In genomic region chr11:95293017-95293624, GRCm38 (mm10) we compare ENCODE assay signal across 22 mouse cellular contexts. TPM values are rescaled to one million over a fixed set of nuclear protein-coding genes. Genes with fewer than 3 reads are reported as not detected.
DNase-seq lines count a peak whose midpoint lies in the region; ATAC-seq and TF ChIP-seq lines count a peak whose summit lies in the region.
"Had no signal": no experiment of that assay in that cellular context is flagged by ENCODE, and none has a peak within 500 bp of the region (broad histone marks: within the 10 kb centered on the region; RNA-seq: fewer than 3 reads in every experiment).

No protein-coding gene starts in this region.

- TF ChIP-seq POLR2A in spleen, adult 2 months (IDR thresholded peaks at IDR 0.05; ENCODE audit: low read depth, low read length) = no peak

- H3K9me3 ChIP-seq in stomach, embryonic 16.5 days (replicated peaks; ENCODE audit: control insufficient read depth, low read length) = no peaks in the 10 kb centered on the region
- H3K9me3 ChIP-seq: G1E; hindbrain, embryonic 10.5 days; lung, embryonic 15.5 days; midbrain, embryonic 15.5 days; neural tube, embryonic 13.5 days had no signal

- H3K27me3 ChIP-seq in spleen, adult 2 months (ENCODE audit: control insufficient read depth, insufficient read depth, low read length) = no peaks in the 10 kb centered on the region
- no peaks in the 10 kb centered on the region for H3K27me3 ChIP-seq in stomach, embryonic 16.5 days (ENCODE audit: control insufficient read depth, insufficient read depth, low read length)
- H3K27me3 ChIP-seq: lung, embryonic 15.5 days; midbrain, embryonic 15.5 days; neural tube, embryonic 13.5 days had no signal

- WGBS in spleen, adult 2 months = 14% methylated on average over 8 of the region's 8 CpGs
- 74% methylated on average over 8 of the region's 8 CpGs for WGBS in stomach, embryonic 16.5 days

- H3K4me3 ChIP-seq in spleen, adult 2 months (ENCODE audit: extremely low read depth, insufficient read depth, insufficient read length) = no peak overlapping the region
- no peak overlapping the region for H3K4me3 ChIP-seq in stomach, embryonic 16.5 days (replicated peaks; ENCODE audit: low read length)
- no peak overlapping the region for H3K4me3 ChIP-seq in gastrocnemius, adult 2 months
- H3K4me3 ChIP-seq: hindbrain, embryonic 10.5 days; lung, embryonic 15.5 days; midbrain, embryonic 15.5 days; neural tube, embryonic 13.5 days had no signal

- no peak overlapping the region for H3K4me2 ChIP-seq in stomach, embryonic 16.5 days (ENCODE audit: low read depth, low read length)
- H3K4me2 ChIP-seq: heart, embryonic 11.5 days; lung, embryonic 15.5 days; midbrain, embryonic 15.5 days; neural tube, embryonic 13.5 days had no signal

- no peak for ATAC-seq in stomach, embryonic 16.5 days (ENCODE audit: insufficient read depth, low FRiP score)
- ATAC-seq: forebrain, embryonic 16.5 days; midbrain, embryonic 15.5 days had no signal

- peaks cover 15% of the 10 kb centered on the region for H3K4me1 ChIP-seq in spleen, adult 2 months (ENCODE audit: control insufficient read depth, insufficient read depth, insufficient read length)
- no peaks in the 10 kb centered on the region for H3K4me1 ChIP-seq in stomach, embryonic 16.5 days (ENCODE audit: control insufficient read depth, insufficient read depth, low read length)
- H3K4me1 ChIP-seq: hindbrain, embryonic 10.5 days; lung, embryonic 15.5 days; midbrain, embryonic 15.5 days; neural tube, embryonic 13.5 days had no signal

- DNase-seq in heart, adult 9 months (ENCODE audit: low spot score in 2 of 2) = peak; percentile 17 to 30
- DNase-seq in heart, postnatal 14 days = no peak
- peak; percentile 50 for DNase-seq in spleen, adult 2 months (ENCODE audit: low read depth in 1 of 2, low spot score in 2 of 2)
- DNase-seq in spleen, postnatal 4 days (ENCODE audit: low spot score in 2 of 2) = no peak
- peak; percentile 57 for DNase-seq in lung, postnatal 36 days
- DNase-seq in gastrocnemius, adult 2 months = no peak
- no peak for DNase-seq in cerebellum, adult 11 months
- DNase-seq: adrenal gland, postnatal 25 days; cerebellum, adult 18-20 months; kidney, postnatal 25 days; retina, postnatal 1 day had no signal

- H3K36me3 ChIP-seq in spleen, adult 2 months (ENCODE audit: control insufficient read depth, insufficient read depth, low read length) = peaks cover 23% of the 10 kb centered on the region
- peaks cover 15% of the 10 kb centered on the region for H3K36me3 ChIP-seq in stomach, embryonic 16.5 days (ENCODE audit: control insufficient read depth, insufficient read depth, low read length)

- no peak overlapping the region for H3K9ac ChIP-seq in stomach, embryonic 16.5 days (ENCODE audit: low read length)
- H3K9ac ChIP-seq: lung, embryonic 15.5 days; midbrain, embryonic 15.5 days; neural tube, embryonic 13.5 days had no signal

- H3K27ac ChIP-seq in spleen, adult 2 months (ENCODE audit: insufficient read depth, low read length) = peak overlapping the region; percentile 64
- peak overlapping the region; percentile 79 for H3K27ac ChIP-seq in stomach, embryonic 16.5 days (ENCODE audit: low read length)
- no peak overlapping the region for H3K27ac ChIP-seq in gastrocnemius, adult 2 months
- H3K27ac ChIP-seq: hindbrain, embryonic 10.5 days; lung, embryonic 15.5 days; midbrain, embryonic 15.5 days; neural tube, embryonic 13.5 days had no signal

- no peak for TF ChIP-seq CTCF in spleen, adult 2 months (IDR thresholded peaks at IDR 0.05; ENCODE audit: extremely low read depth, insufficient read depth, insufficient read length, insufficient replicate concordance)
- no peak for TF ChIP-seq CTCF in gastrocnemius, adult 2 months (IDR thresholded peaks at IDR 0.05)

- intact Hi-C loops in heart, postnatal 14 days (cut with DNase I) = no loop called here
- intact Hi-C loops in gastrocnemius, adult 2 months (cut with DNase I) = no loop called here

RNA-seq across cellular contexts. Expression of gene Kat7, which starts 16.9 kb away (rescaled TPM):
- 10 to 100 TPM; 30.6 to 32.2 TPM for total RNA-seq in heart, postnatal 14 days (2021)
- 25.2 and 29.4 TPM in 2 replicates for polyA plus RNA-seq in spleen, adult 2 months (2012; rRNA removed)
- 59.3 and 66.0 TPM in 2 replicates for polyA plus RNA-seq in stomach, embryonic 16.5 days (2015; fragmentation: Nextera tagmentation; extraction: Ambion mirVana)
- 10 to 100 TPM; 21.5 to 23.9 TPM for total RNA-seq in gastrocnemius, adult 2 months (2021)

RNA-seq across cellular contexts. Expression of gene Tac4, which starts 31.8 kb away (rescaled TPM):
- not detected for total RNA-seq in heart, postnatal 14 days (2021)
- polyA plus RNA-seq in spleen, adult 2 months (2012; rRNA removed) = 0.40 and 0.44 TPM in 2 replicates
- polyA plus RNA-seq in stomach, embryonic 16.5 days (2015; fragmentation: Nextera tagmentation; extraction: Ambion mirVana) = 0.10 and 0.24 TPM in 2 replicates
- total RNA-seq in gastrocnemius, adult 2 months (2021) = not detected
- total RNA-seq: adrenal gland, postnatal 25 days; gastrocnemius, adult 8-10 months; layer of hippocampus, postnatal 14 days; left cerebral cortex, postnatal 36 days had no signal
- polyA plus RNA-seq: G1E; hindbrain, embryonic 10.5 days; lung, embryonic 15.5 days; midbrain, embryonic 15.5 days had no signal

RNA-seq across cellular contexts. Expression of gene Fam117a, which starts 43.7 kb away (rescaled TPM):
- total RNA-seq in heart, postnatal 14 days (2021) = 10 to 100 TPM; 11.3 to 14.0 TPM
- 123 and 142 TPM in 2 replicates for polyA plus RNA-seq in spleen, adult 2 months (2012; rRNA removed)
- polyA plus RNA-seq in stomach, embryonic 16.5 days (2015; fragmentation: Nextera tagmentation; extraction: Ambion mirVana) = 11.6 and 13.9 TPM in 2 replicates
- 1 to 10 TPM; 1.5 to 2.1 TPM for total RNA-seq in gastrocnemius, adult 2 months (2021)

Comparison
In these comparisons a context has a peak if more than half of its experiments do, and no peak if none do; other contexts are left out.
1. DNase-seq: peak in heart, adult 9 months (2 of 2), spleen, adult 2 months (2 of 2) and lung, postnatal 36 days (single experiment); none in heart, postnatal 14 days (0 of 2), spleen, postnatal 4 days (0 of 2), gastrocnemius, adult 2 months (single experiment) and cerebellum, adult 11 months (single experiment).